Mouse (Mus musculus) R1 (cell line): ENCODE measurements at regions not wholly inside any gene's neighbourhood (a gene's known extent, or its start where the extent isn't known, plus 50 kb on each side); places are given as distances from the start of the nearest gene placed in this dataset.

Source experiments
- DNase-seq: peaks from one replicate; pipeline ENCODE4 v3.0.0-alpha.2; 2018; ENCODE audit warnings: low read depth, low spot score

DNA sequence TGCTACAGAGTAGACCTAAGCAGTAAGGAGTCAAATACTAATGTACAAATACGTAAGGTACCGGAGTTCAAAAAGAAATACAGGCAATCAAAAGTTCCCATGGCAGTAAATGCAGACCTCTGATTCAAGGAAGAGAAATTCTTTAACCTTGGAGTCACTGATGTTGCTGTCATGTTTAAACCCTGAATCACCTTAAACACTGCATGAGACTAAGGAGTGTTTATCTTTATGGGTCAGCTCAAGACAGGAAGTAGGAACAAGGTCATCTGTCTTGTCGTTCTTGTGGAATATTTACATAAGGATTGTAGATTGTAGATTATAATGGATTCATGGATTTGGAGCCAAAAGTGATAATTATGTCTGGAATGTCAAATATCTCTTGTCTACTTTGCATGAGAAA is 1708.7 kb upstream of the Slc10a2 start:
- no peak for DNase-seq

DNA sequence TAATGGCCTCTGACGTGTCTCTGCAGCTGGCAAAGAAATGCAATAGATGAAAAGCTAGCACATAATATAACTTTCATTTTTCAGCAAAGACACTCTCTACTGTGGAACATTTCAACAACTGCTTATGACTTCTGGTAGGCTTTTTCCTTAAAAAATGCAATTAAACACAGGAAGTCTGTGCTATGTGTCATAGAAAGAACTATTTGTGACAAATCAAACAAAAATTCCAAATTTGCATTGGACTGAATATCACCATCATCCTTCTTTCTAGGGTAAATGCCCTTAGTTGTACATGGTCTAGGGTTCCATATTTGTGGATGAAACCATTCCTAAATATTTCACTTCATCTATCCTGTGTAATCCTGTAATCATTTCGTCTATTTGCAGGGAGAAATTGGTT is 1702.0 kb upstream of the Slc10a2 start:
- no peak for DNase-seq

GRCm38 (mm10) chr8:6803199-6803598 is 1698.0 kb upstream of the Slc10a2 start:
- DNase-seq, result no peak

DNA sequence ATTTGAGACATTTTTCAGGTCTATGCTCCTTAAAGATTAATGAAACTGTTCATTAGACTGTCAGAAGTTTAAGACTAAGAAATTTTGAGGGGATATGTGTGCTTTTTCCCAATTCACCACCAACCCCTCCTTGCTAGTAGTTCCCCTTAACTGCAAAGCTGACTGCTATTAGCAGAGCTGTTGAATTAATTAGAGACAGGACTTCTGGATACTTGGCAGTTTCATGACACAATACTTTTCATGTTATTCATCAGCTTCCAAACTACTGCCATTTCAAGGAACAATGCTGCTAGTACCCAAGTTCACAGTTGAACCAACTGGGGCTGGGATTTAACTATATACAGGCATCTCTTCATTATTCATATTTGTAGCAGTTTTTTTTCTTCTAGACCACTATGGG is 1695.9 kb upstream of the Slc10a2 start:
- no peak for DNase-seq

GRCm38 (mm10) chr8:6789096-6789495 is 1683.9 kb upstream of the Slc10a2 start:
- DNase-seq, result no peak

DNA sequence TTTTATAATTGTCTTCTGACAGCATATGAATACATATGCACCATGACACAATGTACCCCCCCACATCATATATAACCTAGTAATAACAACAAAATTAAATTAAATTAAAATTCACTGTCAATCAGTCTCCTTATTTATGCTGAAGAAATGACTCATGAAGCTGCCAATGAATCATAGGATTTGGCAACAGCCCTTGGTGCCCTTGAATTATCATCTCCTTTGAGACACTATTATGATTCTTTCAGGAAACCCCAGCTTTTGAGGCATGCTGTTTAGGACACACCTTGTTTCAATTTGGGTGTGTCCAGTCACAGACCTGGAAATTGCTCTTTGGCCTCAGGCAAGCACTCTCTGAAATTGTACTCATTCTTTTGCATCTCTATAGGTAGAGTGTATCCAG is 1675.8 kb upstream of the Slc10a2 start:
- no peak for DNase-seq

- DNase-seq, result no peak
Measured at GRCm38 (mm10) chr8:6775103-6775502, 1670.0 kb upstream of the Slc10a2 start.

DNA sequence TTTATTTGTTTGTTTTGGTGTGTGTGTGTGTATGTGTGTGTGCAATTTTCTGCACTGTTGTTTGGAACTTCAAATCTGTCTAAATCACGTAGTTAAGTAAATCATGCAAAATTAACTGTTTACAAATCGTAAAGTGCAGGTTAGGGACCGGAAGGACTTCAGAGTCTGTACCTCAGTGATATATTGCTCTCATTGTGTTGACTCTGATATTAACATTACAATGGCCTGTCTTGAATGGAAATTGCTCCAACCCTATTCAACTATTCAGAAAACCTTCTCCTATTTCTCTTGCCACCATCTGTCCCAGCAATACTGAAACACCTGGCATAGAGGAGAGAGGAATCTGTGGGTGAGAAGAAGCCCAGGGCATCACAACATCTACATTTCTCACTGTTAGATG is 1624.4 kb upstream of the Slc10a2 start:
- DNase-seq, result peak; percentile 6

- peak; percentile 9 for DNase-seq
Measured at GRCm38 (mm10) chr8:6708886-6709449, 1603.8 kb upstream of the Slc10a2 start.

GRCm38 (mm10) chr8:6688595-6688994 is 1583.4 kb upstream of the Slc10a2 start:
- no peak for DNase-seq

DNA sequence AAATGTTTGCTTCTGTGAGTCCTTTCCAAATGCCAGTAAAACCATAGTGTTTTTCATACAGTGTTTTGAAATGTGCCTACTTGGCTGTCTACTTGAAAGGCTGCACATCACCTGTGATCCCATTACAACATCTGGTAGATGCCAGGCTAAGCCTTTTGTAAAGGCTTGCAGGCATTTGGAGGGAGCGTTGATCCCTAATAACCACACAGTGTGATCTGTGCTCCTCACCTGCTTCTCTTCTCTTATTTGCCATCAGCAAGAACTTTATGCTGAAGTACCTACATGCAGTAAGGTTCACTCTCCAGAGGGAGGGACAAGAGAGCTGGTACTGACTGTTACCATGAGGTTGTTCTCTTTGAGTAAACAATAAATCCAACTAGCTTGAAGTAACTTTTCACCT is 1553.7 kb upstream of the Slc10a2 start:
- no peak for DNase-seq

DNA sequence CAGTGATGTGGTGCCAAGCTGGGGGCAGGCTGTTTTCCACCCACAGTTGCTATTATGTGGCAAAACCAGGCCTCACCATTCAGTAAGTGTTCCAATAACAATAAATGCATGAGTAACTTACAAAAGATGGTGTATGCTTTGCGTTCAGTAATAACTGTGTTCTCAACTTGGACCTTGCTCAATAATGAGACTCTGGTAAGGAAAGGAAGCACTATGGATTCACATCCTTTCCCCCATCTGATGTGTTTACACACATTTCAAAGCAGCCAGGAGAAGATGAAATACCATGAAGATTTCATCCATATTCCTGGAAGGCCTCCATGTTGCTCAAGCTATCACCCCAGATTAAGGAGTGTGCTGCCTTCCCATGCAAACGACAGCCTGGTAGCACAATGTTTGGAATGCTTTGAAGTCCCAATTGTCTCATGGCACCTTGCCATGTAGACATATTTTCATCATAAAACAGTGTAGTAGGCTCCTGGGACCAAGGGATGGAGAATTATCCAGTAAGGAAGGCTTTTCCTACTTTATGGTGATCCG is 1552.4 kb upstream of the Slc10a2 start:
- no peak for DNase-seq

DNA sequence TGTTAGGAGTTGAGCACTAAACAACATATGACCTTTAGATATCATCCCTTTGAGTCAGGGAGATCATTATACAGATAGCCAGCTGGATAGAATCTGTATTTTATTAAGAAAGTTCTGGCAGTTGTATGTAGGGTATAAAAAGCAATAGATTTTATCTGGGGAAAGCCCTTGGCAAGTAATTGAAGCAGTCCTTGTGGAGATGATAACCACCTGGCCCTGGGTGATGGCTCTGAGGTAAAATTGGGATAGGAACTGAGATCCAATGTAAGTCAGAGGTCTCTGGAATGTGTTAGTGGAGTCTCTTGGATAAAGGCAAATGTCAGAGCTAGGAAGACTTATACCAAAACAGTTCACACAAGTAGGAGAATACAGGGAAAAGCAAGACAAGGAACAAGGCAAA is 1547.0 kb upstream of the Slc10a2 start:
- DNase-seq, result no peak

DNA sequence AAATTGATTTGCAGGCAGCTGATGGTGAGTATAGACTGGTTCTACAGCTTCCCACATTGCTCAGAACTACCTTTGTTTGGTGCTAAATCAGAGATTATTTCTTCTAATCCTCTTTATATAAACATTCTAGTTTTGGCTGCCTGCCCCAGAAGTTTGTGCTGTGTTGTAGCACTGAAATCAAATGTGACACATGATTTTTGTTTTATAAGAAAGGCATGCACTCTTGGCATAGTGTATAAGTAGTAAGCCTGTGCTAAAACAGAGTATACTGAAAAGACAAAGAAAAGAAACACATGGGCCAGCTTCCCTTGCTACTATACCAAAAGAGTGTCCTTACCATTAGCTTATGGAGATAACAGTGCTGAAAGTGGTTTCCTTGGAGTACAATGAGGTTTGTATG is 1542.9 kb upstream of the Slc10a2 start:
- DNase-seq, result no peak

- DNase-seq, result no peak
Measured at GRCm38 (mm10) chr8:6645287-6645957, 1540.3 kb upstream of the Slc10a2 start.

DNA sequence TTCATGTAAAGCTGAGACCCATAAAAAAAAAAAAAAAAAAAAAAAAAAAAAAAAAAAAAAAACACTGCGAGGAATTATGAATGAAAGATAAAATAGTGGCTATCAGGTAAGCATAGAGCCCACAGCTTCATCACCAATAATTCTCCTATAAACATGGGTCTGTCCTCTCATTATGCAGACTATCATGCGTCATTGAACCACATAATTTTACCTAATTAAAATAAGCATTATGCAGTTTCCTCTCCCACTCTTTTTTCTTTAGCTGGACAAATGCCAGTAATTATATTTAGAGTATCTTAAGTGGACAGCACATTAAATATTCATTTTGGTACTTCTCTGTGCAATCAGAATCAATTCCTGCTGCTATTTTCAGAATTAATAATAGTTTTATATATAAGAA is 1539.2 kb upstream of the Slc10a2 start:
- DNase-seq, result no peak

GRCm38 (mm10) chr8:6627009-6627557 is 1521.9 kb upstream of the Slc10a2 start:
- no peak for DNase-seq

- peak; percentile 12 for DNase-seq
Measured at GRCm38 (mm10) chr8:6608891-6609290, 1503.7 kb upstream of the Slc10a2 start.

DNA sequence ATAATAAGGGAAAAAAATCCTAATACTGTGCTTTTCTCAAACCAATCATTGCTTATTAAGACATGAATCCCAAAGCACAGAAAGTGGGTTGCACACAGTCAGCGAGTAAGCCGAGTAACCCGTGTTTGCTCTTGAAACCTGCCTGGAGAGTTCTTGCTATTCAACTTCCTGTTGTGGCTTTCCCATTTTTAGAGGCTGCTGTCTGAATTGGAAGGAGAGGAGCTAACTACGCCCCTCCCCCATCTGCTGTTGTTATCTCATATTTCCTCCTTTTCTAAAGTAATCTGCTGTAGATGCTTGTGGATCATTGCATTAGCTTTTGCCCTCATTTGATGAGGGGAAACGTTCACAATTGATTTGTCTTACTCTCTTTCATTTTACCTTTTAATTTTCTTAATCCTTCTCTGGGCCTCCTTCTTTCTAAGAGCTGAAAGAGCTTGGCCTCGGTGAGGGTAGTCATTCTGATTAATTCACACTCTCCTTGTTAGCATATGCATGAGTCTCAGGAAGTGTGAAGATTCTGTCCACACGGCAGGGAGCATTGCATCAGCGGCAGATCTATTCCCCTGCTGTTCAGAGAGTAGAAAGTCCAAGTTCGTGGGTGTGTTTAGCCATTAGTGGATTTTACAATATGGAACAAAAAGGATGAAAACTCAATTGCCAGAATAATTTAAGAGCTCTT is 1501.8 kb upstream of the Slc10a2 start:
- DNase-seq, result peak; percentile 56

- DNase-seq, result no peak
Measured at GRCm38 (mm10) chr8:6604232-6604804, 1499.2 kb upstream of the Slc10a2 start.

DNA sequence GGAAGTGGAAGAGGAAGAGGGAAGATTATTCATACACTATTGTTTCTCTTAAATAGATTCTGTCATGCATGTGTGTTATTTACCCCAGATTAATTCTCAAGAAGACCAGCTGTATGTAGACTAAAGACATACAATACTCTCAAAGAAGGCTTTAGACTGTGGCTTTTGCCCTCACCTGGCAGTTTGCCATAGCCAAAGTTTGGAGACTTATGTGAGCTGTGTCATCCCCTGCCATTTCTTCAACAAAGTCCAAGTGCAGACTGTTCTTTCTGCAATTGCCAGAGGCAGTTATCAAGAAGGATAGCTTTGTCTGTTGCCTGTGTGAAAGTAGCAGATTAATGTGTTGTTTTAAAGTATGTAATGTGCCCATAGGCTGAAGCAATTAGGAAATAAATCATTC is 1485.0 kb upstream of the Slc10a2 start:
- DNase-seq, result no peak
